Mouse (Mus musculus) v-Abl transformed pro-B cells (cell line): ENCODE results near the gene Tns4.

Experiments used
- in situ Hi-C, 2 experiments: fragments of 400-800 bp; cut with MboI; formaldehyde crosslinking; loops; one replicate each; pipeline ENCODE4 v1.15.1; 2025; ENCODE audit not compliant: unreplicated experiment in 2 of 2

Gene Tns4

DNA sequence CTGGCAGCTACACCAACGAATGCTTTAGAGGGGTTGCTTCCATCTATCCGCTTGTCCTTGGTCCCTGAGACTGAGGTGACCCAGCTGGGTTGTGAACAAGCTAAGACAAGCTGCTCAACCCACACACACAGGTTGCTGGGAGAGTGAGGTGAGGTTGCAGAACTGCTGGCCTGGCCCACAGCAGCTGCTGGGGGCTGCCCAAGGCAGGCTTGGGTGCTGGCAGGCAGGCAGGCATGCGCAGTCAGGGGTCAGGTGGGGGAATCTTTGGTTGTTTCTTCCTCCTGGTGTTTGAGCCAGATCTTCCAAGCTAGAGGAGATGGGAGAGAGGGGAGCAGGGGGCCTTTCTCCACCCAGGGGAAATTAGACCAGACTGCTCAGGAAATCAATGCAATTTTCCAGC is 28.7 kb downstream of the Tns4 start:
- in situ Hi-C loops: no loop called here

DNA sequence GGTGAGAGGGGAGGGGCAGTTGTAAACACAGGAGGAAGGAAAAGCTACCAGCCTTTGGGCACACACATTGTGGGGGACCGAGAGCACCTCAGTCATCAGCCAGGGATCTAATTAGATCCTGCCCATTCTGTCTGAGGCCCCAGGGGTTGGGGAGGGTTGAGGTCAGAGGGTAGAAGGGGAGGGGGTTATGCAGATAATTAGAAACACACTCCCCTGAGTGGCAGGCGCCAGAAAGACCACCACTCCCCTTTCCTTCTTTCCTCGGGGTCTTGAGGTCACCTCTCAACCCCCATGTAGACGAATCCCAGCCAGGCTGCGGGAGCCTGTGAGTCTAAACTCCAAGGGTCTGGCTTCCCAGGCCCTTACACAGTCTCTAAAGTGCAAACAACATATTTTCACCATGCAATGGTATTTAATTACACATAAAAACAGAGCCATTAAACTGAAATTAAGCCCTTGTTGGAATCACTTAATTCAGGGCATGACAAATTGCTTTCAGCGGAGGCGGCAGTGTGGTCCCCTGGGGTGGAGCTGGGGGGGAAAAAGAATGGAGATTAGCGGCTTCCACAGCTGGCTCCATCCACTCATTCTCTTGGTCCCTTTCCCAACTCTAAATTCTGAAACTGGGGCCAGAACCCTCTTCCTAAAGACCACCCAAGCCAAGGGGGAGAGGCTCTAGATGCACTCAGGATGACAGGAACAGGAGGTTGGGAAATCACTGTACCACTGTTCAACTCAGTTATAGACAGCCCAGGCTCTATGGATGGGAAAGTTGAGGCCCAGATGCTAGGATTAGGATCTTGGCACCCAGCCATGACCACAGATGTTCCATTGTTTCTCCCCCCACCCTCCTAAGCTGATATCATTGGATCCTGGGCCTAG is 33.3 kb downstream of the Tns4 start:
- in situ Hi-C loops: no loop called here

DNA sequence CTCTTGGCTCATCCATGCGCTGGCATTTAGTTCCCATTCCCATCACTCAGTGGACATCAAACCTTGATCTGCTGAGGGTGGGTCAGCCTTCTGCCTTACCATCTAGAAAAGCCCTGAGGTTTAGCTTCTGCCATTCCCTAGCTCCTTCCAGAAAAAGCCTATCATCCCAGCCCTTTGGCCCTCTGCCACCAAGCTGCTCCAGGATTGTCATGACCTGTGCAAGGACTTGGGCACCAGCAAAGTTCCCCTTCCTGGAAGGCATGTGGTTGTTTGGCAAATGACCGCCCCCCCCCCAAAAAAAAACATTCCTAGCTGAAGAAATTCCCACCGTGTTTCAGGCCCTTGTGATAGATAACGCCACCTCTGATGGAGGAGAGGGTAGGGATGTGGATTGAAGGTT is 34.0 kb downstream of the Tns4 start:
- in situ Hi-C loops: no loop called here

DNA sequence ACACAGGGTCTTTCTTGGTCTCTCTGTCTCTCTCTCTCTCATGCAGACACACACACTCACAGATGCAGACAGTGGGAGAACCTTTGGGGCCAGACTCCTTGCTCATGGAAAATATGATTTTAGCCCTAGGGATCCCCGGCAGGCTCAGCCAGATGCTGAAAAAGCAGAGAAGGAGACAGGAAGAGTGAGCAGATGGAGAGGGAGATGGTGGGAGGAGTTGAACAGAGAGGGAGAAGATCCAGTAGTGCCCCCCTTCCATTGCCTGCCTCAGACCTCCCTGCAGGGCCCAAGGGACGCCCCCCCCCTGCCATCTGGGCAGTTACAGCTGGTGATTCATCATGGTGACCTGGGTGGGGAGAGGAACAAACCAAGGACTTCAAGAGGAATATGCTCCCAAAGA is 41.5 kb downstream of the Tns4 start:
- in situ Hi-C loops: loop anchor here in 1 of 2 experiments (25.0 kb wide), 1 partner anchor 240 kb away; the partner anchor contains the start of gene Krt24

DNA sequence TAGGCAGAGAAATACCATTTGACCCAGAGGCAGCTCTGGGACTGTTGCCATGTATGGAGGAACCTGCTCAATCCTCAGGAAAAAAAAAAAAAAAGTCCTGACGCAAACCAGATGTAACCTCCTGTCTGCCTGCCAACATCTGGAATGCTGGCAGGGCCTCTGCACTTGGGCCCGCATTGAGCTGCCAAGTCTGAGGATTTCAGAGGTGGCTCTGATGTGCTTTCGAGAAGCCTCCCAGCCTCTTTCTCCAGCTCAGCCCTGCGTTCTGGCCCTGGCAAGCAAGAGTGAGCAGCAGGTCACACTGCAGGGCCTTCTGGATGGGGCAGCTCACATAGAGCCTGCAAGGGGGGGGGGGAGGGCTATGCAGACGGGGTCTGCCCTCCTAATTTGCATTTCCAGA is 42.0 kb downstream of the Tns4 start:
- in situ Hi-C loops: loop anchor here in 1 of 2 experiments (25.0 kb wide), 1 partner anchor 240 kb away; the partner anchor contains the start of gene Krt24

DNA sequence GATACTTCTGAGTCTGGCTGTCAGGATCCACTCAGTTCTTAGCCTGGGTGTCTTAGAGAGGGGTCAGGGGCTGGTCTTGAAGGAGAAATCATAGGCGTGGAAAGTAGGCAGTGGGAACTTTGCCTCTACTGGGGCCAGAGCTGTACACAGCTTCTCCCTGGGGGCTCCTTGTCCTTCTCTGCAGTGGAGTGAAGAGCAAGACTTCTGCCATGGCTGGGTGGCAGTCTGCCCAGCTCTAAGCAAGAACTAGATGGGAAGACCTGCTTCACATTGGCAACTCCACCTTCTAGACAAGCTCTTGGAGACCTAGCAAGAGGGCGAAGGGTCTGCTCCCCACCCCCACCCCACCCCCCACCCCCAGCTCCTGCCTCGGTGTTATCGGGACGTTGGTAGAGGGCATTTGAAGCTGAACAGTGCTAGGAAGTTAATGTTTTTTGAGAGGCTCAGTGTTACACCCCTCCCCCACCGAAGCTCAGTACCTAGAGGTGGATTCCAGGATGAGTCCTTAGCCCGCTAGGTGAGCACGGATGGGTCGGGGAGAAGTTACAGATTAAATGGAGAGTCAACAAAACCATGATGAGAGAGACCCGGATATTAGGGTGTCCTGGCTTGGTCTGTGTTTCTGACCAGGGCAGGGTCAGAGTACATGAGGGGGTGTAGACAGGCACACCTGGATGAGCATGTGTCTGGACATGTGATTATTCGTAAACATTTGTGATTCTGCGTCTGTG is 43.8 kb downstream of the Tns4 start:
- in situ Hi-C loops: loop anchor here in 1 of 2 experiments (25.0 kb wide), 1 partner anchor 242 kb away; the partner anchor contains the start of gene Krt24

DNA sequence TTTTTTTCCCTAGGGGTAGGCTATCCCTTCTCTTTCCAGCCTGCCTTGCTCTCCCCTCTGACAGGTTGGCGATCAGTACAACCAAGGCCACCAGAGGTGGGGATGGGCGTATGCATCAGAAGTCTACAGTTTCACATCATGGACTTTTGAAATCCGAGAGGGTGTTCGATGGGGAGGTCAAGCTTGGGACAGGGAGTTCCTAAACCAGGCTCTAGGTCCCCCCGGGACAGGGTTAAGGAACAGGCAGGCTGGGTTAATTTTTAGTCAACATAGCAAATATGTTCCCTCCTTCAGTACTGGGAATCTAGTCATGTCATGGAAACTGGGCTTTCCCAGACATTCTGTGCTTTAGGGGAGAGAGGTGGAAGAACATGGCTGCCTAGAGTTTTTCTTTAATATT is 44.8 kb downstream of the Tns4 start:
- in situ Hi-C loops: loop anchor here (5.0 to 25.0 kb wide), 3 partner anchors 103 to 243 kb away; partner anchors contain the start of gene Krt24 (in 1 of the 2)

DNA sequence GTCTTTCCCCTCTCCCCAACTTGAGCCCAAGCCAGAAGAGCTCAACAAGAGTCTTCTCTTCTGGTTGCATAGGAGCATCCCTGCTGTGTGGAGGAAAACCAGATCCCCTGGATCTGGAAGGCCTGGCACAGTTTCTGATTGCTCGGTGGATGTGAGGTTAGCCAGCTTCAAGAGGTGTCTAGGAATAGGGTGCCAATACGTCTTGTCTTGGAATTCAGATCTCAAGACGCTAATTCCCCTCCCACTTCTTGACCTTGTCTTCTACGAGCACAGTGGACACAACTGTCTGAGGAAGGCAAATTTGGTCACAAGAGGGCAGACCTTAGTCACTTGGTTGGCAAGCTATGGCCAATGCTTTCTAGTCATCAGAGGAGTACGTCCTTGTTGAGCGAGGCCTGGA is 45.5 kb downstream of the Tns4 start:
- in situ Hi-C loops: loop anchor here (5.0 to 25.0 kb wide), 3 partner anchors 104 to 244 kb away; partner anchors contain the start of gene Krt24 (in 1 of the 2)

DNA sequence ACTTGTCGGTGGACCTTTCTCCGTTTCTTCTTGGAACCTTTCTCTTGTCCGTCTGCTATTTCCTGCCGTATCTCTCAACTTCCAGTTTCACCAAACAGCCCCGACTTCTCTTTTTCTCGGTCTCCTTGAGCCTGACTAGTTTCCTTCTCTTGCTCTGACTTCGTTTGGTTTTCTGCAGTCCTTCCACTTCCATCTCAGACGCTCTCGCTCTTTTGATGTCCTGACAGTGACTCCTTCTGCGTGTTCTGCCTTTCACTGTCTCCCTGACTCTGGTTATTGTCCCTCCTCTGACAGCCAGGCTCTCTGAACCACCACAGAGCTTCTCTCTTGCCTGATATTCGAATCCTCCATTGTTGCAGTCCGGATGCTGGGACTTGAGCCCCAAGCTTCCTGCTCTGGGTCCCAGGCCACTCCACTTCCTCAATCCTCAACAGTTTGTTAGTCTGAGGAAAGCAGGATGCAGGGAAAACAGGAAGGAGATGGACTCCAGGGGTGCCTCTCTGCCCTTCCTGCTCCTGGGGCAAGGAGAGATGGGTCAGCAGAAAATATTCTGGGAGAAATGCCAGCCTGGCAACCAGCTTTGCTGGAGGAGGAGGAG is 46.2 kb downstream of the Tns4 start:
- in situ Hi-C loops: loop anchor here (5.0 to 25.0 kb wide), 3 partner anchors 104 to 244 kb away; partner anchors contain the start of gene Krt24 (in 1 of the 2)

DNA sequence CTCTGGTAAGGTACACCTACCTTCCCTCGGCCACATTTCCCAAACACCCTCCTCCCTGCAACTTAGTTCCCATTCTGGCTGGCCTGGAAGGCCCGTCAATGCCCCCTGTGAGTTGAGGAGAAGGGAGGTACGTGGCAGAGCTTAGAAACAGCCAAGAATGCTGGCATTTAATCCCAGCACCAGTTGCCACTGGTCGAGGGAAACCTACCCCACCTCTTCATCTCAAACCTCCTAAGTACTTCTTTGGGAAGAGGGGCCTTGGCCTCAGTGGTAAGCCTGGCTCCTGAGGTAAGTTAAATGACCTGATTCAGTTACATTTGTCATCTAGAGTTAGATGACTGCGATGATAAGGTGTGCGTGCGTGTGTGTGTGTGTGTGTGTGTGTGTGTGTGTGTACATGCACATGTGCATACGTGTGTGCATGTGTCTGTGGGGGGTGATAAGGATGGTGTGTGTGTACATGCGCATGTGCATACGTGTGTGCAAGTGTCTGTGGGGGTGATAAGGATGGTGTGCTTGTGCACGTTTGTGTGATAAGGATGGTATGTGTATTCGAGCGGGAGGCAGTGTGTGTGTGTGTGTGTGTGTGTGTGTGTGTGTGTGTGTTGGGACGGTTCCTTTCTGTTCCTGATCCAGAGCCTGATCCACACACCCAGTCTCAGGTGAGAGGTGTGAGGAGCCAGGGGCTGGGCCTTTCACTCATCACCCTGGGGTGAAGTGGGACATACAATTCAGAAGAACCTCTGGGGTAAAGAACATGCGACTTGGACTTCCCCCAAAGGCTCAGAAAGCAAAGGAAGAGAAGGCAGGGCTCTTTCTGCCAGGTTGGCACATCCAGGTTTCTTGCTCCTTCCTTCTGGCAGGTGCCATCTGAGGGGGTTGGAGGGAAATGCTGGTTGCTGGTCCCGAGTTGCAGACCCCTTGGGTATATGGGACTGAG is 47.0 kb downstream of the Tns4 start:
- in situ Hi-C loops: loop anchor here (5.0 to 25.0 kb wide), 3 partner anchors 105 to 245 kb away; partner anchors contain the start of gene Krt24 (in 1 of the 2)

DNA sequence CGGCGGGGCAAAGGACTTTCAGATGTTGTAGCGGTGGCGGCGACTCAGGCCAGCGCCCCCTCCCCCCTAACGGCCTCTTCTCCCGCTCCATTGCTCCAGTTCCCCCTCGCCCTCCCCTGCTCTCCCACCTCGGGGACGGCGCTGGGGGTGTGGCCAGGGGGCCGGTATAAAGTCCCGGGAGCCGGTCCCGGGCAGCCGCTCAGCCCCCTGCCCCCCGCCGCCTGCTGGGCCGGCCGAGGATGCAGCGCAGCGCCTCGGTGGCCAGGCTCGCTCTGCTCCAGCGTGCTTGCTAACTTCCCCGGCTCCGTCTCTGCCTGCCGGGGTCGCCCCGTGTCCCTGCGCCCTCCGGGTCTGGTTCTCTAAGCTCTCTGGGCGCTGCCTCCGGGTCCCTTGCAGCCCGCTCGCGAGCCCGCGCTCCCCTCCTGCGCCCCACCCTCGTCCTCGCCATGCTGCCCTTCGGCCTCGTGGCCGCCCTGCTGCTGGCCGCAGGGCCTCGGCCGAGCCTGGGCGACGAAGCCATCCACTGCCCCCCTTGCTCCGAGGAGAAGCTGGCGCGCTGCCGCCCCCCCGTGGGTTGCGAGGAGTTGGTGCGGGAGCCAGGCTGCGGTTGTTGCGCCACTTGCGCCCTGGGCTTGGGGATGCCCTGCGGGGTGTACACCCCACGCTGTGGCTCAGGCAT is 47.9 kb downstream of the Tns4 start, which contains the start of gene Igfbp4:
TSS of gene Igfbp4 (plus strand) at position 194 of the 679 bp plus-strand sequence.
- in situ Hi-C loops: loop anchor here (5.0 to 25.0 kb wide), 3 partner anchors 106 to 246 kb away; partner anchors contain the start of gene Krt24 (in 1 of the 2)

DNA sequence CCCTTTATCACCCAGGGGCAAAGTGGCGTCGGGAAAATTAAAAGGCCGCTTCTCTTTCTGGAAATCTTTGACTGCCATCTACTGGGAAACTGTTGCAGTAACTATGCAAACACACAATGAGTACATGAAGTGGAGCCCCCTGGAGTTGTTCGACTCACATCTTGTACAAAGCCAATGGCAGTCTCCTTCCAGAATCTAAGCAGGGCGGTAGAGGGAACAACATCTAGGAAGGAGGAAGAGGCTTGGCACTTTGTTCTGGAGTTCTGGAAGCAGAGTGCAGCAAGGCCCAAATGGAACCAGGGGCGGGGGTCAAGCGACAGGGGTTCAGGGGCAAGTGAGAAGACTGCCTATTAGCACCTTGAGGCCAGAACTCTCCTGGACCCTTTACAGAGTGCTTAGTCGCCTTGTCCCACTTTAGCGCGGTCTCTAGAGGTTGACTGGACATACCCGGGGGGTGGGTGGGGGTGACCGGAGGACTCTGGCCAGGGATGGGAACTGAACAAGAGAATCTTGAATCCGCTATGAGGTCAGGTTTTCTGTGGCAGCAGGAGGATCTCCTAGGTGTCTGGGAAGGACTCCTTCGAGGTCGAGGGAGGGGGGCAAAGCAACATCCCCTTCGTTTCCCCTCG is 48.6 kb downstream of the Tns4 start:
- in situ Hi-C loops: loop anchor here (5.0 to 25.0 kb wide), 3 partner anchors 107 to 247 kb away; partner anchors contain the start of gene Krt24 (in 1 of the 2)

DNA sequence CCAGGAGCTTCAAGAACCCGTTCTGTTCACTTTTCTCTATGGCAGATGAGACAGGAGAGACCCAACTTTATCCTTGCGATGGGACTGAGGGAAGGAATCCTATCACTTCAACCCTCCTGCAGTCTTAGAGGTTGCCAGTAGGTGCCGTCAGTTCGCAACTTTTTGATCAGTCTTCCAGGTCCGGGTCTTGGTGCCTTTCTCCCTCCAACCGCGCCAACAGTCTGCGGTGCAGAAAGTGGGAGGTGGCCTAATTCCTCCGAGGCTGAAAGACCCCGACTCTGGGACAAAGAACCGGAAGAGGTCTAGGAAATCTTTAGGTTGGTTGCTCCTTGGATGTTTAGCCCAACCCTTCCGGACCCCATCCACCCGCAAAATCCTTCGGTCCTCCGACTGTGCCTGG is 49.3 kb downstream of the Tns4 start:
- in situ Hi-C loops: loop anchor here (5.0 to 25.0 kb wide), 7 partner anchors 62 to 253 kb away; partner anchors contain the start of gene Krt24 (in 1 of the 2)

DNA sequence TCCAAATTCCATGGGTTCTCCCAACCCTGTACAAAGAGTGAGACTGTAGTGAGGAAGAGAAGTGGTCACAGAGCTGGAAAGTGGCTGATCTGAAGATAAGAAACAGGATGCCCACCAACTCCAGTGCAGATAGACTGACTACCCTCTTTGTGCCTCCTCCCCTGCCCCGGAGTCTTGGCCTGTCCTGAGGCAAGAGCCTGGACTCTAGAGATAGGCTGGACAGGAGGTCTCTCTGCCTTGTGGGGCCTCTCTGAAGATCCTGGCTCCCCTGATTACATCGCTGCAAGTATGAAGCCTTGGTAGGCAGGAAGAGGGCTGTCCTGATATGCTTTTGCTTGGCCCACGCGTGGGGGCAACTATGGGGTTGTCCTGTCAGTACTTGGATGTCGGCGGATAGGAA is 52.9 kb downstream of the Tns4 start:
- in situ Hi-C loops: loop anchor here (5.0 to 25.0 kb wide), 5 partner anchors 59 to 256 kb away; partner anchors contain the start of gene Krt24 (in 1 of the 2)

DNA sequence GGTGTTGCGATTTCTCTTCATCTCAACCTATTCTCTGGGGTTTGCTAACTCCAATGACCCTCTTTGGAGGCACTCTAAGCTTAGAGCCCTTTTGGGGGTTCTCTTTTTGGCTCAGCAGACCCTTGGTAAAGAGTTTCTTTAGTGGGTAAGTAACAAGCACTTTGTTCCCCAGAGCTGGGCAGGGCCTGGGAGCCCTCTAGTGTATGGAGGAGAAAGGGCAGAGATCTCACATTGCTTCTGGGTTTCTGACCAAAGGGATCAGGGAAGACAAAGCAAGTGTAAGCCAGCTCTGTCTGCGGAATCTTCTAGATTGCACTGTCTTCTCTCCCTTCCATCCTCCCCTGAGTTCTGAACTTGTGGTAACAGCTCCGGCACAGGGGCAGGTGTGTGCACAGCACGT is 53.8 kb downstream of the Tns4 start:
- in situ Hi-C loops: loop anchor here (5.0 to 25.0 kb wide), 5 partner anchors 58 to 257 kb away; partner anchors contain the start of gene Krt24 (in 1 of the 2)

DNA sequence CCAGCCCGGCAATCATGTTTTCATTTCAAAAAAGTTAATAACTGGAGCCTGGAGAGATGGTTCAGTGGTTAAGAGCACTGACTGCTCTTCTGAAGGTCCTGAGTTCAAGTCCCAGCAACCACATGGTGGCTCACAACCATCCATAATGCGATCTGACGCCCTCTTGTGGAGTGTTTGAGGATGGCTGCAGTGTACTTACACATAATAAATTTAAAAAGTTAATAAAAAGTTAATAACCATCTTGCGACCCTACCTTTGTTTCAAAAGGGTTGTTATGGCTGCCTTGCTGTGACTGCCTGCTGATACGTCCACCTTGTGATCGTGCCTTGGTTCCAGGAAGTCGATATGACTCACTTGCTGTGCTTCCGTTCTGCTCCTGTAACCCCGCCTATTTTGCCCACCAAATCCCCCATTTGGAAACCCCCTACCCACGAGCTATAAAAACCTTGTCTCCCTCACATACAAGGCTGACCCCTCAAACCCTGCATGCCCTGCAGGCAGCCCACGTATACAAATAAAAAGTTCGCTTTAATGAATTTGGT is 62.1 kb downstream of the Tns4 start:
- in situ Hi-C loops: loop anchor here in 1 of 2 experiments (25.0 kb wide), 1 partner anchor 260 kb away; the partner anchor contains the start of gene Krt24

DNA sequence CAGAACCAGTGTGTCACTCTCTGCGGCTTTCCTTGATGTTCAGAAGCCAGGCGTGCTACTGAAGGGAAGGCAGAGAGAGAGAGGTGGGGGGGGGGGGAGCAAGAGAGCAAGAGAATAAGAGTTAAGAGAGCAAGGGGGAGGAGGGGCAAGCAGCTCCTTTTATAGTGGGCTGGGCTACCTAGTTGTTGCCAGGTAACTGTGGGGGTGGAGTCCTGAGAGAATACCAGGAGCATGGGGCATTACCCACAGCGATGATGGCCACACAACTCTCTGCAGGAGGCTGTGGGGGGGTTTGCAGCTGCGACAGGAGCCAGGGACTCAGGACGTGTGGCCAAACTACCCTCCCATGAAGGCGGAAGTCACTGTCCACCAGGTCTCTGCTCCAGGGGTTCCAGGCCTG is 63.2 kb downstream of the Tns4 start:
- in situ Hi-C loops: loop anchor here in 1 of 2 experiments (25.0 kb wide), 1 partner anchor 261 kb away; the partner anchor contains the start of gene Krt24
